Mouse (Mus musculus) hindbrain, embryonic 11.5 days (tissue): ENCODE data around the gene Ccm2l. TPM values are rescaled to one million over a fixed set of nuclear protein-coding genes. Genes with fewer than 3 reads are reported as not detected.

Experiments
- ATAC-seq: fragments of 200-750 bp; cut with Nextera tagmentation; 2 replicates; pipeline ENCODE4 v1.8.0; 2017; ENCODE audit warnings: mild to moderate bottlenecking, moderate TSS enrichment, moderate library complexity; ENCODE audit not compliant: low FRiP score
- DNase-seq: peaks from one replicate; pipeline ENCODE4 v3.0.0-alpha.2; 2015; ENCODE audit warnings: low spot score
- H3K27ac ChIP-seq: fragments of 300-500 bp; sonication (generic); 2 replicates; pipeline ENCODE4 v1.5.1; 2014; ENCODE audit warnings: mild to moderate bottlenecking, low read depth, low read length
- H3K27me3 ChIP-seq: fragments of 300-500 bp; sonication (generic); 2 replicates; pipeline ENCODE4 v1.6.1; 2014; ENCODE audit warnings: mild to moderate bottlenecking, low read length, moderate library complexity, mixed read lengths; ENCODE audit not compliant: control insufficient read depth, insufficient read depth
- H3K36me3 ChIP-seq: fragments of 300-500 bp; sonication (generic); 2 replicates; pipeline ENCODE4 v1.6.1; 2014; ENCODE audit warnings: mild to moderate bottlenecking, low read length, moderate library complexity, mixed read lengths; ENCODE audit not compliant: control insufficient read depth, insufficient read depth
- H3K4me1 ChIP-seq: fragments of 300-500 bp; sonication (generic); replicated peaks from 2 replicates; pipeline ENCODE4 v1.6.1; 2014; ENCODE audit warnings: low read length, mixed read lengths; ENCODE audit not compliant: control insufficient read depth, insufficient read depth
- H3K4me2 ChIP-seq: fragments of 300-500 bp; sonication (generic); replicated peaks from 2 replicates; pipeline ENCODE4 v1.6.1; 2014; ENCODE audit warnings: mild to moderate bottlenecking, low read depth, low read length
- H3K4me3 ChIP-seq: fragments of 300-500 bp; sonication (generic); 2 replicates; pipeline ENCODE4 v1.5.1; 2014; ENCODE audit warnings: low read depth, low read length
- H3K9ac ChIP-seq: fragments of 300-500 bp; sonication (generic); 2 replicates; pipeline ENCODE4 v1.6.1; 2014; ENCODE audit warnings: low read depth, low read length
- H3K9me3 ChIP-seq: fragments of 300-500 bp; sonication (generic); 2 replicates; pipeline ENCODE4 v1.6.1; 2016; ENCODE audit warnings: low read length; ENCODE audit not compliant: control insufficient read depth
- WGBS: fragments of 180-500 bp; shearing (Covaris S2); extraction: QIAGEN DNeasy Blood & Tissue Kit; methylation state at CpG from one replicate; pipeline ENCODE4 v1.1.7; 2014; 5-methylcytosine and 5-hydroxymethylcytosine counted together
- polyA plus RNA-seq: library from polyadenylated mRNA; unstranded; fragments of >200 nt; fragmentation: Nextera tagmentation; extraction: Ambion mirVana; gene quantifications from 2 replicates; pipeline ENCODE4 v1.2.1, GENCODE M21; 2014

Ccm2l gene
- polyA plus RNA-seq, 1 experiment from 2014 or later = 2.1 TPM

DNA sequence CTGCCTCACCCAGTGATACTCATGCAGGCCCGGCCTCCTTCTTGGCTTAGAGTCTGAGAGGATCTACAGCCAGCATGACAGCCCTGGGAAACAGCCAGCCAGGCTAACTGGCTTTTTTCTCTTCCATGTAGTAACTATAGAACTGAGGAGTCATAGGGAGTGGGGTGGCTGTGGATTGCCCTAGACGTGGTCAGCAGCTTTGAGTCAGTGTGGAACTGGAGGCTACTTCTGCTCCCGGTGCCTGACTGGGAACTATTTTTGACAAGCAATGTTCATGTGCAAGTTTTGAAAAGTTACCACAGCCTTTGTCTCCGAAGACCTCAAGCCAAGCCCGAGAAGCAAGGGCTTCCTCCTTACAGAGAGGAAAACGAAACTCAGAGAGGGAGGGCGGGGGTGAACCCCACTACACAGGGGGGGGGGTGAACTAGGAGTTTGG is 51.3 kb downstream of the Ccm2l start:
- Histone ChIP-seq H3K4me2 (no peak overlapping the region), H3K9ac (no peak overlapping the region), H3K36me3 (no peaks in the 10 kb centered on the region), H3K27me3 (no peaks in the 10 kb centered on the region), H3K27ac (no peak overlapping the region), H3K9me3 (no peaks in the 10 kb centered on the region), H3K4me3 (no peak overlapping the region), H3K4me1 (no peaks in the 10 kb centered on the region)
- no peak for ATAC-seq
- no peak for DNase-seq
- WGBS = 84% methylated on average over 7 of the region's 7 CpGs

DNA sequence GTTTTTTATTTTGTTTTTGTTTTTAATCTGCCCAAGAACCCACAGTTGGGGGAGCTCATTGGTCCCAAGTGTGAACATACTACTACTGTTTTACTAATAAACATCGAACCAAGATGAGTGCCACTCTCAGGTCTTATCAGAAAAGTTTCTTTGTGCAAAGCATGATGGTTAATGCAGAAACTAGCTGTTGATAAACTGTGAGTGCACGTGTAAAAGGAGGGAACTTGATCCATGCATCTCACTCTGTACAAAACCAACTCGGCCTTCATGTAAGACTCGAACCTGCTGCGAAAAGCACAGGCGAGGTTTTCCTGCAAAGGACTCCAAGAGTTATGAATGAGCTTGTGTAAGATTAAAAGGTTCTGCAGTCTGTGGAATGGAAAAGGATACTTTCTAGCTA is 53.7 kb downstream of the Ccm2l start:
- no peaks in the 10 kb centered on the region for H3K9me3 ChIP-seq

DNA sequence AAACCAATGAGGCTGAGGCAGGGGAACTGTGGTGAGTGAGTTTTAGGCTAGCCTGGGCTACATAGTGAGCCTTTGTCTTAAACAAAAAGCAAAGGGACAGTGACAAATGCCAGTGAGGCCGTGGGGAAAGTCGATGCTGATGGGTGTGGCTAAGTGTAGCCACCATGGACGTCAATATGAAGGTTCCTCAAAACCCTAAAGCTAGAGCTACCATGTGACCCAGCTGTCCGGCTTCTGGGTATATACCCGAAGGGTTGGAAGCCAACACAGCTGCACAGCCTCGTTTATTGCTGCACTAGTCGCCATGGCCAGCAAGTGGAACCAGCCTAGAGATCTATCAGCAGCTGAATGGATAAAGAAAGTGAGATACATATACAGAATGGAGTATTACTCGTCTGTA is 54.4 kb downstream of the Ccm2l start:
- Histone ChIP-seq H3K27ac (no peak overlapping the region), H3K36me3 (no peaks in the 10 kb centered on the region), H3K9me3 (no peaks in the 10 kb centered on the region), H3K4me2 (no peak overlapping the region), H3K27me3 (no peaks in the 10 kb centered on the region), H3K4me1 (no peaks in the 10 kb centered on the region), H3K9ac (no peak overlapping the region), H3K4me3 (no peak overlapping the region)
- no peak for ATAC-seq
- WGBS = 72% methylated on average over 8 of the region's 8 CpGs
- no peak for DNase-seq

More for the DNA sequence above, 53.7 kb downstream of the Ccm2l start:
- no peak for ATAC-seq
- Histone ChIP-seq H3K4me2 (no peak overlapping the region), H3K27ac (no peak overlapping the region), H3K4me3 (no peak overlapping the region), H3K4me1 (no peaks in the 10 kb centered on the region), H3K36me3 (no peaks in the 10 kb centered on the region), H3K9ac (no peak overlapping the region), H3K27me3 (no peaks in the 10 kb centered on the region)
- DNase-seq = no peak
- WGBS = 86% methylated on average over 6 of the region's 6 CpGs

DNA sequence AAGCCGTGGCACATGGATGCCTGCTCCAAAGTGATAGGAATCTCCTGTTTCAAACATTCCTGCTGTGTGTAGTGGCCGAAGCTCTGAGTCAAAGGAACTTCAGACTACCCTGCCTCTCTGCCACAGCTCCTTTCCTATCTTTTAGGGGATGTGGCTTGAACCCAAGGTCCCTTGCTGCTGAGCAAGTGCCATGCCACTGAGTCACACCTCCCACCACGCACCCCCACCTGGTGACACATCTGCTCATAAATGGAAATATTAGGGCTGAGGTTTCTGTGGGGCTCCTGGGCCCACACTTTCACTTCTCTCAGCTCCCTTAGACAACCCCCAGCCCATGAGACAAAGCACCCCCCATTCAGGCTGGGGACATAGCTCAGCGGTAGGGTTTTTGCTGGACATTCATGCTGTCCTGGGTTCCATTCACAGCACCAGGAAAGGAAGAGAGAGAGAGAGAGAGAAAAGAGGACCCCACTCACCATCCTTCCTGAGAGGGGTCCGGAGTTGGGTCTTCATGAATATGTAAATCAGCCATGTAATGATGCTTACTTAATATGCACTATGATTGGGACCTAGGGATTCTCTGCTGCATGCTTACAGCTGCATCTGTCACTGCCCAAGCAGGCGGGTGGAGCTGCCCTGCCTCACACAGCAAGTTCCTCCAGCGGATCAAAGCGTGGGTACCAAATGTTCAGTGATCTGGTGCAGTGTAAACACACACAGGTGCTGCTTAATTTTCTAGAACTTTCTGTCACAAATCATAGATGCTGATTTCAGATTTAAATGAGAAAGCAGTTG is 56.3 kb downstream of the Ccm2l start:
- no peak overlapping the region for H3K9ac ChIP-seq
- H3K4me3 ChIP-seq = no peak overlapping the region
- 79% methylated on average over 8 of the region's 8 CpGs for WGBS
- H3K4me1 ChIP-seq = no peaks in the 10 kb centered on the region
- no peaks in the 10 kb centered on the region for H3K36me3 ChIP-seq
- H3K27ac ChIP-seq = no peak overlapping the region
- ATAC-seq (no peak), DNase-seq (no peak)
- no peaks in the 10 kb centered on the region for H3K27me3 ChIP-seq
- no peaks in the 10 kb centered on the region for H3K9me3 ChIP-seq
- H3K4me2 ChIP-seq = no peak overlapping the region

DNA sequence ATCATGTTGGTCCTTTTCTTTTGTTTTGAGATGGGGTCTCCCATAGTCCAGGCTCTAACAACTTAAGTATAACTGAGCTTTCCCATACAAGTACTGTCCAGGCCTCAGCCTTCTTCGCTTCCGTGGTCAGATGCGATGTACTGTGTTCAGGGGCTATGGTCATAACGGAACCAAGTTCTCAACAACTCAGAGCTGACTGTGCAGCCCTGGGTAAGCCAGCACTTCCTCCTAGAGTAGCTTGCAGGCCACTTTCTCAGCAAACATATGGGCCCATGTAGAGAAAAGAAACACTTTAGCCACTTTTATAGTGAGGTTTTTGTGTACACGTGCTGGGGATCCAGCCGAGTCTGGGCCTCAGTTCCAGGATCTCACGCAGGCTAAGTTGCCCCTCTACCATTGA is 56.9 kb downstream of the Ccm2l start:
- H3K4me1 ChIP-seq = no peaks in the 10 kb centered on the region
- no peak overlapping the region for H3K27ac ChIP-seq
- H3K4me3 ChIP-seq = no peak overlapping the region
- H3K9me3 ChIP-seq = no peaks in the 10 kb centered on the region
- H3K36me3 ChIP-seq = no peaks in the 10 kb centered on the region
- 88% methylated on average over 7 of the region's 7 CpGs for WGBS
- H3K4me2 ChIP-seq = no peak overlapping the region
- no peaks in the 10 kb centered on the region for H3K27me3 ChIP-seq
- DNase-seq (no peak), ATAC-seq (no peak)
- no peak overlapping the region for H3K9ac ChIP-seq

DNA sequence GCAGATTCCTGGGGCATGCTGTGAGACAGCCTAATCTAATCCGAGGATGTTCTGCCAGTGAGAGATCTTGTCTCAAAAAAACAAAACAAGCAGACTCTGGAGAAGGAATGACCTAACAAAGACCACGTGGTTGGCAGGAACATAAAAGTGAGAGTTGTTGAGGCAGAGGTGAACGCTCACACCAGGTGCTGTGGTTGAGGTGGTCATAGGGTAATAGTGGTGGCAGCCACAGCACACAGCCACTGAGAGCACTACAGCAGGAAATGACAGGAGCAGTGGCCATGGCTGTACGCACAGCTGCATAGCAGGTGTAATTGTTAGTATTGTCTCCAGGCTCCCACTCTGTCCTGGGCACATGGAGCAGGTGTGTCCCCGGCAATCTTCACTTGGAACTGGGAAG is 60.1 kb downstream of the Ccm2l start:
- no peak for ATAC-seq
- no peak overlapping the region for H3K27ac ChIP-seq
- no peak overlapping the region for H3K4me2 ChIP-seq
- H3K4me1 ChIP-seq = no peaks in the 10 kb centered on the region
- 56% methylated on average over 5 of the region's 5 CpGs for WGBS
- no peaks in the 10 kb centered on the region for H3K27me3 ChIP-seq
- DNase-seq = no peak
- no peaks in the 10 kb centered on the region for H3K9me3 ChIP-seq
- H3K36me3 ChIP-seq = no peaks in the 10 kb centered on the region
- no peak overlapping the region for H3K9ac ChIP-seq
- no peak overlapping the region for H3K4me3 ChIP-seq

DNA sequence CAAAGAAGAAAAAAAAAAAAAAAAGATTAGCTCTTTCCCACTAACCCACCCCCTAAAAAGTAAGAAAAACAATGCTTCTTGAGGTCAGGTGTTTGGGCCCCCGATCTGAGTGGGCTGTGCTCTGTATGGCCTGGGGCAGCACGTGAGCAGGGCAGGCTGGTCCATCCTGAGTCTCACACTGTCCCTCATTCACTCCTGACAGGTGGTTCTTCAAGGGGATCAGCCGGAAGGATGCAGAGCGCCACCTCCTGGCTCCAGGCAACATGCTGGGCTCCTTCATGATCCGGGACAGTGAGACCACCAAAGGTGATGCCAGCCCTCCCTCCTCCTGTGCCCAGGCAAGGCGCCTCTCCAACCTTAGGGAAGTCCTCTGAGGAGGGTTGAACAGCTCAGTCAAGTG is 65.3 kb downstream of the Ccm2l start:
- no peaks in the 10 kb centered on the region for H3K9me3 ChIP-seq
- H3K9ac ChIP-seq = no peak overlapping the region
- WGBS = 11% methylated on average over 6 of the region's 6 CpGs
- H3K36me3 ChIP-seq = no peaks in the 10 kb centered on the region
- no peaks in the 10 kb centered on the region for H3K4me1 ChIP-seq
- no peak overlapping the region for H3K4me2 ChIP-seq
- no peak for ATAC-seq
- no peak overlapping the region for H3K4me3 ChIP-seq
- peak; percentile 25 for DNase-seq
- H3K27me3 ChIP-seq = no peaks in the 10 kb centered on the region
- no peak overlapping the region for H3K27ac ChIP-seq

Other genes starting within 250 kb of the Ccm2l start
- gene Bcl2l1, start 234.2 kb upstream of the Ccm2l start, polyA plus RNA-seq = 129 and 134 TPM in 2 replicates
- gene Tpx2, start 218.0 kb upstream of the Ccm2l start, polyA plus RNA-seq = 139 and 140 TPM in 2 replicates
- not detected in 2 replicates for gene Mylk2, start 154.6 kb upstream of the Ccm2l start, polyA plus RNA-seq
- gene Foxs1, start 132.7 kb upstream of the Ccm2l start, polyA plus RNA-seq = 1.7 and 1.9 TPM in 2 replicates
- 1.4 and 2.3 TPM in 2 replicates for gene Dusp15, start 114.3 kb upstream of the Ccm2l start, polyA plus RNA-seq
- gene Ttll9, start 103.5 kb upstream of the Ccm2l start, polyA plus RNA-seq = 1.4 and 1.7 TPM in 2 replicates
- gene Pdrg1, start 50.5 kb upstream of the Ccm2l start, polyA plus RNA-seq = 71.1 and 96.5 TPM in 2 replicates
- 0.45 and 0.81 TPM in 2 replicates for gene Xkr7, start 34.1 kb upstream of the Ccm2l start, polyA plus RNA-seq
- gene Hck, start 42.5 kb downstream of the Ccm2l start, polyA plus RNA-seq = 2.0 and 2.4 TPM in 2 replicates
- 77.9 and 82.9 TPM in 2 replicates for gene Tm9sf4, start 95.3 kb downstream of the Ccm2l start, polyA plus RNA-seq
- gene Tspyl3, start 159.5 kb downstream of the Ccm2l start, polyA plus RNA-seq = 7.0 and 7.4 TPM in 2 replicates
- gene Plagl2, start 175.5 kb downstream of the Ccm2l start, polyA plus RNA-seq = 26.9 and 27.1 TPM in 2 replicates
- gene Pofut1, start 175.6 kb downstream of the Ccm2l start, polyA plus RNA-seq = 6.0 and 8.4 TPM in 2 replicates
- 8.2 and 9.4 TPM in 2 replicates for gene Kif3b, start 225.5 kb downstream of the Ccm2l start, polyA plus RNA-seq